Mouse (Mus musculus) layer of hippocampus, adult 2 months (tissue): ENCODE measurements around the gene Sdc4. TPM values are rescaled to one million over a fixed set of nuclear protein-coding genes. Genes with fewer than 3 reads are reported as not detected.

Experiments
- DNase-seq, 2 experiments: peaks; one replicate each; pipeline ENCODE4 v3.0.0; 2022; ENCODE audit warnings: low spot score in 2 of 2
- H3K27ac ChIP-seq: fragments of 200-600 bp; 2 replicates; pipeline ENCODE4 v1.8.1; 2022
- H3K4me3 ChIP-seq: fragments of 200-600 bp; 2 replicates; pipeline ENCODE4 v1.8.1; 2022; ENCODE audit warnings: mild to moderate bottlenecking
- CTCF ChIP-seq: fragments of 200-600 bp; conservative IDR thresholded peaks from 2 replicates; pipeline ENCODE4 v1.8.1; 2022; ENCODE audit warnings: antibody characterized with exemption, mild to moderate bottlenecking, moderate library complexity
- total RNA-seq, 2 experiments: library from RNA; stranded (reverse); gene quantifications; 2 replicates each; pipeline ENCODE4 v1.2.3; 2021

The Sdc4 gene
- total RNA-seq, 2 experiments from 2014 or later = 122 to 137 TPM

DNA sequence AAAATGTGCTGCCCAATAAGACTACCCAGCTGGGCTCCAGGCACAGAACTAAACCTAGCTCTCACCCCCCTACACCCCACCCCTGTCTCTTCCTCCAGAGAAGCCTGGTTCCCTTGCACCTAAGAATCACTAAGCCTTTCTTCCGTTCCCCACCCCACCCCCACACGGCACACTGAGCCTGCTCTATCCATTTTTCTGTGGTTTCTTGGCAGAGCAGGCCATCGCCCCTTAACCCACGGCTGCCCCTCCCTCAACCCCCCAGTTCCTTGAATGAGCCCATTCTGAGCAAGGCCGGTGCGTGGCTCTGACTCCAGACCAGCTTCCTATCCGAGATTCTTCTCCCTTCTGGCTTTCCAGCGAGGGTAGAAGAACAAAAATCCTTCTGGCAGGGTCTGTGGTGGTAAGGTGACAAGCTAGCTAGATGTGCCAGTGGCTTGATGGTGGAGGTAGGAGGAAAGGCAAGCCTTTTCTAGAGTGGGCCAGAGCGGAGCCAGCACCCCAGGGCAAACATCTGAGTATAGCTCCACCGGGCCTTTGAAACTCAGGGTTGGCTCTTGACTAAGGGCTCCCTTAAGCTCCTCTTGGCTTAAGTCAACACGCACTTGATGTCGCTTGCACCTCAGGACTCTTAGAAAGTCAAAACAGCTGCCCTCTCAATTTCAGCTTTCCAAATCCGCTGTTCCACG, 40.1 kb downstream of the Sdc4 start:
- Histone ChIP-seq H3K4me3 (no peak overlapping the region), H3K27ac (no peak overlapping the region)
- no peak for TF ChIP-seq CTCF
- DNase-seq = no peak

DNA sequence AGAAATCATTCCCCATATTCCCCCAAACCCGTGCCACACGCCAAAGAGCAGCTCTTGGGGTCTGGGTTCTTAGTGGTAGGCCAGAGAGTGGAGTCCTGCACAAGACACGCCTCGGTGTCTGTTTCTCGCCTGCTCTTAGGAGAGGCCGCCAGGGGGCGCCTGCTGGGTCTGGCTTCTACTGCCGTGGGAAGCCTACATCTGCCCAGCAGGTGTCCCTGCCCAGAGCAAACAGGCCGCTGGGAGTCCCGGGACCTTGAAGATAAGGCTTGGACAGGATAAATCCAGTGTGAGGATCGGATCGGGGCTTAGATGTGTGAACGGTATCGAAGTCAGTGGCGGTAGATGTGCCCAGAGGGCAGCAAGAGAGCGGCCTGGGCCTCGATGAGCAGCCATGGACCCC, 40.8 kb downstream of the Sdc4 start, which contains the start of gene Rbpjl:
Gene Rbpjl (plus strand): TSS at position 236 of the 400 bp plus-strand sequence.
- H3K27ac ChIP-seq = peak within 1 kb of the TSS; percentile 51; the same call in 1 of the 2 replicates
- H3K4me3 ChIP-seq = no peak within 1 kb of the TSS

GRCm38 (mm10) chr2:164396911-164397310, 46.8 kb downstream of the Sdc4 start:
- H3K4me3 ChIP-seq = no peak overlapping the region
- no peak for DNase-seq
- no peak overlapping the region for H3K27ac ChIP-seq
- no peak for TF ChIP-seq CTCF

More for the DNA sequence above, 40.8 kb downstream of the Sdc4 start, which contains the start of gene Rbpjl:
- TF ChIP-seq CTCF = peak; percentile 97
- peak in 1 of 2 experiments; percentile 63 for DNase-seq

GRCm38 (mm10) chr2:164396076-164396475, 47.6 kb downstream of the Sdc4 start:
- no peak for TF ChIP-seq CTCF

GRCm38 (mm10) chr2:164393126-164393525, 50.6 kb downstream of the Sdc4 start:
- DNase-seq = no peak
- Histone ChIP-seq H3K27ac (no peak overlapping the region), H3K4me3 (no peak overlapping the region)
- TF ChIP-seq CTCF = no peak

More at GRCm38 (mm10) chr2:164396076-164396475, 47.6 kb downstream of the Sdc4 start:
- no peak for DNase-seq
- no peak overlapping the region for H3K4me3 ChIP-seq
- no peak overlapping the region for H3K27ac ChIP-seq

DNA sequence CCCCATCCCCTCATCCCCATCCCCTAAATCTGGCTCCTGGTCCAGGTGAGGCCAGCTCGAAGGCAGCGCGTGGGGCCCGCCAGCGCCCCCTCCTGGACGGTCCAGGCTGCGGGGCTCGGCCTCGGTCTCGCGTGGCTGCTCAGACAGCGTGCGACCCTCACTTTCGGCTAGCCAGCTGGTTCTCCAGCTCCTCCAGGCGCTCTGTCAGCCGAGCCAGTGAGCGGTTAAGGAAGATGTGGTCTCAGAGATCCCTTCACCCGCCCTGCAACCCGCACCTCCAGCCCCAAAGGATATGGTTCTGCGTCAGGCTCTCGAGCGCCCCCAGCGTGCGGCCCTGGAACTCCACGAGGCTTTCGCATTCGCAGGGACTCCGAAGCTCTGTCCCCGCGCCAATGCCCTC, 54.2 kb downstream of the Sdc4 start:
- peak; percentile 79 to 93 for DNase-seq
- Histone ChIP-seq H3K27ac (peak overlapping the region; percentile 86), H3K4me3 (peak overlapping the region; percentile 65)
- peak; percentile 85 for TF ChIP-seq CTCF

GRCm38 (mm10) chr2:164389020-164389419, 54.7 kb downstream of the Sdc4 start, which contains the start of gene Slpi:
Gene Slpi (minus strand): TSS chr2:164389095.
- peak in 1 of 2 experiments; percentile 55 for DNase-seq
- peak within 1 kb of the TSS; percentile 86 for H3K27ac ChIP-seq

DNA sequence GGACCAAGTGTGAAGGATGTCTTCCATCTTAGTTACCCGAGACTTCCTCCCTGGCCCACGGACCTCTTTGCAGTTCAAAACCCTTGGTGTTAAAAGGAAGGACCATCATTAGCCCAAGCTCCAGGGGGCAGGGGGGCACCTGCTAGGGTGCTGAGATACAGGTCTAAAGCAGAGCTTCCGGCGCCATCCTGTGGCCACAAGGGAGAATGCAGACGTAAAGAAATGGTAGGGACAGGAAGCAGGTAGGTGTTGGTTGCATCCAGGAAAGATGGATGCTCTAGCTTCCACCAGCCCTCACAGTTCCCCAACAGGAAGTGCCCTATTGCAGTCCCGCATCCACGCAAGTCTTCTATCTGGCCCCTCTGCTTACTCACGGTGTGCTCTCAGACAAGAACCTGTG, 56.7 kb downstream of the Sdc4 start:
- DNase-seq = peak in 1 of 2 experiments; percentile 68
- Histone ChIP-seq H3K4me3 (no peak overlapping the region), H3K27ac (no peak overlapping the region)
- peak; percentile 85 for TF ChIP-seq CTCF

More at GRCm38 (mm10) chr2:164389020-164389419, 54.7 kb downstream of the Sdc4 start, which contains the start of gene Slpi:
- peak within 1 kb of the TSS; percentile 65 for H3K4me3 ChIP-seq
- no peak for TF ChIP-seq CTCF

DNA sequence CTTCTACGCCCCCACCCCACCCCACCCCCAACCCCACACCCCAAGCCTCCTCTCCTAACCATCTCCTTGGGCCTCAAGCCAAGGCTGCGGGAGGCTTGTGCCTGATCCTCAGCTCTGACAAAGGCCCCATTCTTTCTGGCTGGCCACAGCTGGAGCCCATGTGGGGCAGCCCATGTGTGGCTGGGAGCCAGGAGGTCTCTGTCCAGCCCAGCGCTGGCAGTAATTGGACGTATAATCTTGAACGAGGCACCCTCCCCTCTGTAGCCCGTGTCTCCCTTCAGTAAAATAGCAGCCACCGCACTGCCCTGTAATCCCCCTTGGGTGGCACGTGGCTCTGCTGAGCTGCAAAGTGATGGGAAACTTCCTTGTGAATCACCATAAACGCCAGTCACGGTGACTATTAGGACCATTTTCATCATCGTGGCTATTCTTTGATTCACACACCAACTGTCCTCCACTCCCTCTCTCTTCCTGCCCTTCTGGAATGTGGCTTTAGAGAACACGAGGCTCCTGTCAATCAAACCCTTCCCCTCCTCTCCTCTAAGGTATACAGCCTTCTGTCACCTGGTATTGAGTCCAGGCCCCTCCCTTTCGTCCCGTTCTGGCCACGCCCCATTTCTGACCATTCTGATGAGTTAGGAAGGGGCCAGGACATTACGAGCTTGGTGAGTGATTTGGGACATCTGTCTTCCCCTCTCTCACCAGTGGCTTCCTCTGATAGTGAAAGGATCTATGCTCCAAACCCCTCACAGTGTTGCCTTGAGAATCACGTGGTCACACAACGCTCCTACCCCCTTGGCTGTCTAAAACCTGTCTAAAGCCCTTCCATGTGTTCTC, 57.5 kb downstream of the Sdc4 start:
- TF ChIP-seq CTCF = no peak
- no peak overlapping the region for H3K27ac ChIP-seq
- DNase-seq = peak in 1 of 2 experiments; percentile 48
- H3K4me3 ChIP-seq = no peak overlapping the region

DNA sequence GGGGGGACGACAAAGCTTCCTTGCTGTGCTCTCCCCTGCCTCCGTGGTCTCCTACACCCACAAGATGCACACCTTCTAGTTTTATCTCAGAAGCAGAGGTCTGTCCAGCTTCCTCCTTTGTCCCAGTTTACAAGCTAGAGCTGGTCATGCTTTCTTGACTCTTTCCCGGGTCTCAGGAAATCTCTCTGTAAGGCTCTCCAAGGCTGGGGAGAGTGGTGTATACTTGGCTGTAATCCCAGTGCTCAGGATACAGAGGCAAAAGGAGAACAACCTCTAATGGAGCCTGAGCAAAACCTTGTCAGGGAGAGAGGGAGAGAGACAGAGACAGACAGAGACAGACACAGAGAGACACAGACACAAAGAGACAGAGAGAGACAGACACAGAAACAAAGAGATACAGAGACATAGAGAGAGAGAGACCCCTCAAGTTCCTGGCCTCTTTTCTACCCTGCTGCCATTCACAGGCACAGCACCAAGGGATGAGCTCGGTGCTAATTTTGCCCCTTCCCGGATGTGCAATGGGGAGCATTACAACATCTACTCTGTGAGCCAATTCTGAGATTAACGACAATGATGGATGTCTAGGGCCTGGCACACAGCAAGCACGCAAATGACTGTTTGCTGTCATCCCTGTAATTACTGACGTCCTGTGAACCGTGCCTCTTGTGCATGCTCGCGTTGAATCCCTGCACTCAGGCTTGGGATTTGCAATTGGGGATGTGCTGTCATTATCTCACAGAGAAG, 59.9 kb downstream of the Sdc4 start:
- no peak for TF ChIP-seq CTCF
- no peak overlapping the region for H3K27ac ChIP-seq
- no peak for DNase-seq
- H3K4me3 ChIP-seq = no peak overlapping the region

- TF ChIP-seq CTCF = no peak
- no peak overlapping the region for H3K4me3 ChIP-seq
- H3K27ac ChIP-seq = no peak overlapping the region
- DNase-seq = no peak
Observed at GRCm38 (mm10) chr2:164382971-164383370, 60.7 kb downstream of the Sdc4 start.

DNA sequence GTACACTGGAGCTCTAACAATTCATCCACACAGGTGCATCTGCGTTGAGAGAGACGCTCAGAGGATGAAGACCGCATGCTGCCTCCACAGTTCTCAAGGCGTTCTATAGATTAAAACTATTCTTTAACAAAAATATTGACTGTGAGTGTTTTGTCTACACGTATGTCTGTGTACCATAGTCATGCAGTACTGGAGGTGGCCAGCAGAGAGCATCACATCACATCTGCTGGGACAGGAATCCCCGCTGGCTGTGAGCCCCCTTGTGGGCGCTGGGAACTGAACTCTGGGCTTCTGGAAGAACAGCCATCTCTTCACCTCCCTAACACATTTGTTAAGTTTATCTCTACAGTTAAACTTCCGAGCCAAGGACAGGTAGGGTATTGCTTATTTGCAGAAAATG, 62.0 kb downstream of the Sdc4 start:
- Histone ChIP-seq H3K4me3 (no peak overlapping the region), H3K27ac (no peak overlapping the region)
- TF ChIP-seq CTCF = peak; percentile 58
- DNase-seq = no peak
